Mouse (Mus musculus) kidney, adult 2 months (tissue): ENCODE measurements around the gene Cdh23. TPM values are rescaled to one million over a fixed set of nuclear protein-coding genes. Genes with fewer than 3 reads are reported as not detected.
A peak's percentile ranks its signal among the peaks of the same experiment; 100 is the strongest.

Experiments used
- DNase-seq: peaks from one replicate; pipeline ENCODE4 v3.0.0; 2021
- H3K27ac ChIP-seq: fragments of 200-500 bp; 2 replicates; pipeline ENCODE4 v1.5.1; 2012; ENCODE audit warnings: low read depth, low read length, control low read depth, inconsistent platforms; ENCODE audit not compliant: insufficient read depth
- H3K27me3 ChIP-seq: fragments of 200-500 bp; replicated peaks from 2 replicates; pipeline ENCODE4 v1.6.1; 2012; ENCODE audit warnings: mild to moderate bottlenecking, moderate library complexity, low read length, inconsistent platforms; ENCODE audit not compliant: control insufficient read depth, insufficient read depth
- H3K36me3 ChIP-seq: fragments of 200-500 bp; 2 replicates; pipeline ENCODE4 v1.6.1; 2012; ENCODE audit warnings: mild to moderate bottlenecking, moderate library complexity, low read length, inconsistent platforms; ENCODE audit not compliant: control insufficient read depth, insufficient read depth
- H3K4me1 ChIP-seq: fragments of 200-500 bp; 2 replicates; pipeline ENCODE4 v1.6.1; 2011; ENCODE audit warnings: low read length; ENCODE audit not compliant: control insufficient read depth, insufficient read depth
- H3K4me3 ChIP-seq: fragments of 200-500 bp; 2 replicates; pipeline ENCODE4 v1.5.1; 2011; ENCODE audit warnings: mild to moderate bottlenecking, low read depth, low read length, control low read depth; ENCODE audit not compliant: insufficient read depth
- CTCF ChIP-seq: fragments of 200-500 bp; conservative IDR thresholded peaks from 2 replicates; pipeline ENCODE4 v1.5.1; 2011; ENCODE audit warnings: low read depth, mild to moderate bottlenecking, control low read depth, low read length, moderate library complexity, mixed read lengths; ENCODE audit not compliant: insufficient read depth, insufficient read length
- POLR2A ChIP-seq: fragments of 200-500 bp; IDR thresholded peaks from one replicate; pipeline ENCODE4 v1.6.1; 2011; ENCODE audit warnings: low read depth, low read length, control low read depth
- WGBS: fragments of 180-500 bp; shearing (Covaris S2); methylation state at CpG from one replicate; pipeline ENCODE4 v1.1.7; 2018; 5-methylcytosine and 5-hydroxymethylcytosine counted together
- polyA plus RNA-seq: library from polyadenylated mRNA; depleted of rRNA; stranded (reverse); fragments of >200 nt; gene quantifications from 2 replicates; pipeline ENCODE4 v1.2.3, GENCODE M21; 2012

Cdh23 gene
- polyA plus RNA-seq, 1 experiment: 0.17 TPM

GRCm38 (mm10) chr10:60354003-60354325 is 342.3 kb downstream of the Cdh23 start:
- WGBS: 96% methylated on average over 4 of the region's 4 CpGs
- no peak overlapping the region for H3K27ac ChIP-seq

DNA sequence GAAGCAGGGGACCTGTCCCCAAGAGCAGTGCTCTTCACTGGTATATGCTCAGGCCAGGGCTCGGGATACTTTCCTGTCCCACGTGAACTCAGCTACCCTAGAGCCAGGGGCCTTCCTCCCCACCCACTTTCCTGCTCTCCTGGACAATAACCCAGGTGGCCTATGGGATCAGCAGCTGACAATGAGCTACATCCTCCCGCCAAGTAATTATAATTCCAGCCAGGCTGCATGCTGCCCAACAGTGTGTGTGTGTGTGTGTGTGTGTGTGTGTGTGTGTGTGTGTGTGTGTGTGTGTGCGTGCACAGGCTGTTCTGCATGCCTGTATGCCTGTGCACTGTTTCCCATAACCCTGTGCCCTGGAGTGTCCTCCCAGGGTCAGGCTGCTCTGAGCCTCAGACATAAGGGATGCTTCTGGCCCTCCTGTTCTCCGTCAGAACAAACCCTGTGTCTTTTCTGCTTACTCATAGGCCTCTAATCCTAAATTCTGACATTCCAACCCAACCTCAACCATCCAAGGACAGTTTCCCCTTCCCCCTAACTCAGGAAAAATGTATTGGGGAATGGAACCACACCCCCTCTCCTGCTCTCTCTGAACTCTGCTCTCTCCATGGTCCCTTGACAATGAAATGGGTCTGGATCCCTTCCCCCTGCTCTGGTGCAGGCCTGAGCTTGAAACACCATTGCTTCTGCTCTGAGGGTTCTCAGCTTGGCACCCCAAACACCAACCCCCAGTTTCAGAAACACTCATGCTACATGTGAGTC is 342.9 kb downstream of the Cdh23 start:
- H3K4me3 ChIP-seq: no peak overlapping the region
- TF ChIP-seq CTCF (no peak), POLR2A (no peak)
- no peaks in the 10 kb centered on the region for H3K4me1 ChIP-seq
- no peaks in the 10 kb centered on the region for H3K27me3 ChIP-seq
- H3K27ac ChIP-seq: no peak overlapping the region
- WGBS: 59% methylated on average over 5 of the region's 5 CpGs
- no peaks in the 10 kb centered on the region for H3K36me3 ChIP-seq
- no peak for DNase-seq

More at GRCm38 (mm10) chr10:60354003-60354325, 342.3 kb downstream of the Cdh23 start:
- no peak for DNase-seq
- Histone ChIP-seq H3K27me3 (no peaks in the 10 kb centered on the region), H3K4me1 (no peaks in the 10 kb centered on the region), H3K4me3 (no peak overlapping the region), H3K36me3 (no peaks in the 10 kb centered on the region)
- TF ChIP-seq POLR2A (no peak), CTCF (no peak)

GRCm38 (mm10) chr10:60351761-60352455 is 344.4 kb downstream of the Cdh23 start:
- peak; percentile 86 for DNase-seq
- Histone ChIP-seq H3K4me1 (no peaks in the 10 kb centered on the region), H3K4me3 (no peak overlapping the region), H3K27me3 (no peaks in the 10 kb centered on the region), H3K27ac (peak overlapping the region; percentile 17), H3K36me3 (no peaks in the 10 kb centered on the region)
- 41% methylated on average over 7 of the region's 7 CpGs for WGBS
- TF ChIP-seq POLR2A (no peak), CTCF (no peak)

- H3K4me3 ChIP-seq: no peak overlapping the region
- H3K4me1 ChIP-seq: 0 out of 2 replicates have a peak, but pooled peaks cover 2% of the 10 kb centered on the region
- DNase-seq: no peak
These were observed 345.0 kb downstream of the Cdh23 start for GRCm38 (mm10) chr10:60351248-60351647.

DNA sequence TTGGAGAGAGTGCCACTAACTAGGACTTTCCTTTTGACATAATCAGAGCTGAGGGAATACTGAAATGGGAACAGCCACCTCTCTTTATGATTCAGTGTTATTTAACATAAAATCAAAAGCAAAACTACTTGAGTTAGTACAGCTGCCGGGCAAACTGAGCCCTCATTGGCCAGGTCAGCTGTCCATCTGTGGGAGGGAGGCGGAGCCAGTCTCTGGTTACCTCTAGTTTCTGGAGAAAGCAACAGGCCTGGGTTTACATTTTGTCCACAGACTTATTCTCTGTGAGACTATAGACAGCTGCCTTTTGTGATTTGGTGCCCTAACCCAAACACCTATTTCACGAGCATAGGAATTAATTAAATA is 345.5 kb downstream of the Cdh23 start:
- DNase-seq: peak; percentile 96
- no peaks in the 10 kb centered on the region for H3K27me3 ChIP-seq
- H3K27ac ChIP-seq: 0 out of 2 replicates have a peak overlapping the region, but pooled peaks have one; percentile 4
- no peak overlapping the region for H3K4me3 ChIP-seq
- TF ChIP-seq CTCF (no peak), POLR2A (no peak)
- WGBS: 26% methylated on average over 3 of the region's 3 CpGs
- 0 out of 2 replicates have a peak, but pooled peaks cover 2% of the 10 kb centered on the region for H3K4me1 ChIP-seq
- H3K36me3 ChIP-seq: no peaks in the 10 kb centered on the region

More at GRCm38 (mm10) chr10:60351248-60351647, 345.0 kb downstream of the Cdh23 start:
- WGBS: 30% methylated on average over 3 of the region's 3 CpGs
- TF ChIP-seq CTCF: no peak
- no peak for TF ChIP-seq POLR2A
- Histone ChIP-seq H3K27me3 (no peaks in the 10 kb centered on the region), H3K27ac (peak overlapping the region; percentile 17), H3K36me3 (no peaks in the 10 kb centered on the region)

DNA sequence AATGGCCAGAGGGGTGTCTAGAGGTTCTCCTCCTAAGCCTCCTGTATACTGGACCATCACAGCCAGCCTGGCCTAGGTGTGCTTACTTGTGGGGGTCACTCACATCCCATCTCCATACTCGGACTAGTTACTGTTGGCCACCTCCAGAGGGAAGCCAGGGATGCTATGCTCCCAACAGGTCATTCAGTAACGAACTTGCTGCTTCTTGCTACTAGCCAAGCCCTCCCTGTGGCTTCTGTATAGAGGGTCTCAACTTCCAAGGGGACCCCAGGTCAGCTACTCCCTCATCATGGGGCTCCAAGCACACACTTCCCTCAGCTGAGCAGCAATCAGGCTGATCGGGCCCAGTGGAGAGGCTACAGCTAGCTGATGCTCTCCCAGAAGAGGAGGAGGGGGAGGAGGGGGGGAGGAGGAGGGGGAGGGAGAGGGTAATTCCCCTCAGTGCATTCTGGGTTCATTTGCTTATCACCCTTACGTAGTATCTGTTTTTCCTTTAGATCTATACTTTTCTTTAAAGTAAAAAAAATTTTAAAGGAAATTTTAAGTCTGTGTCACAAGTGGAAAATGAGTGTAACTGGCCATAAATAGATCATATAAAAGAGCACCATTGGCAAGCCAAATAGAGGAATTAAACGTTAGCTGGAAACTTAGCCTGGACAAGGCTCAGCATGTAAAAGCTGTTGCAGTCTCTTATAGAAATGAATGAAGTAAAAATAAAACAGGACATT is 346.0 kb downstream of the Cdh23 start:
- no peak for TF ChIP-seq CTCF
- no peak for TF ChIP-seq POLR2A
- no peaks in the 10 kb centered on the region for H3K27me3 ChIP-seq
- 42% methylated on average over 5 of the region's 5 CpGs for WGBS
- no peak overlapping the region for H3K27ac ChIP-seq
- 0 out of 2 replicates have a peak, but pooled peaks cover 2% of the 10 kb centered on the region for H3K4me1 ChIP-seq
- no peak overlapping the region for H3K4me3 ChIP-seq
- no peak for DNase-seq
- no peaks in the 10 kb centered on the region for H3K36me3 ChIP-seq
